Mouse (Mus musculus) neural tube, embryonic 11.5 days (tissue): ENCODE data around the gene Spag7. TPM values are rescaled to one million over a fixed set of nuclear protein-coding genes. Genes with fewer than 3 reads are reported as not detected.

Experiments
- ATAC-seq: fragments of 200-750 bp; cut with Nextera tagmentation; 2 replicates; pipeline ENCODE4 v1.8.0; 2017; ENCODE audit warnings: moderate number of reproducible peaks, mild to moderate bottlenecking, moderate TSS enrichment, moderate library complexity; ENCODE audit not compliant: insufficient read depth, low FRiP score, low TSS enrichment
- DNase-seq: peaks from one replicate; pipeline ENCODE4 v3.0.0-alpha.2; 2015; ENCODE audit warnings: low spot score
- H3K27ac ChIP-seq: fragments of 300-500 bp; sonication (generic); 2 replicates; pipeline ENCODE4 v1.5.1; 2014; ENCODE audit warnings: low read depth, mild to moderate bottlenecking, low read length
- H3K27me3 ChIP-seq: fragments of 300-500 bp; sonication (generic); 2 replicates; pipeline ENCODE4 v1.6.1; 2014; ENCODE audit warnings: mild to moderate bottlenecking, low read length, mixed read lengths; ENCODE audit not compliant: control insufficient read depth, insufficient read depth
- H3K36me3 ChIP-seq: fragments of 300-500 bp; sonication (generic); 2 replicates; pipeline ENCODE4 v1.6.1; 2014; ENCODE audit warnings: mild to moderate bottlenecking, low read length, moderate library complexity, mixed read lengths; ENCODE audit not compliant: control insufficient read depth, insufficient read depth
- H3K4me1 ChIP-seq: fragments of 300-500 bp; sonication (generic); 2 replicates; pipeline ENCODE4 v1.6.1; 2014; ENCODE audit warnings: low read length, mixed read lengths; ENCODE audit not compliant: control insufficient read depth, insufficient read depth
- H3K4me2 ChIP-seq: fragments of 300-500 bp; sonication (generic); 2 replicates; pipeline ENCODE4 v1.6.1; 2014; ENCODE audit warnings: low read depth, mild to moderate bottlenecking, moderate library complexity
- H3K4me3 ChIP-seq: fragments of 300-500 bp; sonication (generic); 2 replicates; pipeline ENCODE4 v1.5.1; 2014; ENCODE audit warnings: low read depth, low read length
- H3K9ac ChIP-seq: fragments of 300-500 bp; sonication (generic); 2 replicates; pipeline ENCODE4 v1.6.1; 2014; ENCODE audit warnings: mild to moderate bottlenecking, low read length
- H3K9me3 ChIP-seq: fragments of 300-500 bp; sonication (generic); 2 replicates; pipeline ENCODE4 v1.6.1; 2016; ENCODE audit warnings: low read length; ENCODE audit not compliant: control insufficient read depth
- WGBS: fragments of 180-500 bp; shearing (Covaris S2); extraction: QIAGEN DNeasy Blood & Tissue Kit; methylation state at CpG from one replicate; pipeline ENCODE4 v1.1.7; 2014; 5-methylcytosine and 5-hydroxymethylcytosine counted together
- polyA plus RNA-seq: library from polyadenylated mRNA; unstranded; fragments of >200 nt; fragmentation: Nextera tagmentation; extraction: Ambion mirVana; gene quantifications from 2 replicates; pipeline ENCODE4 v1.2.1, GENCODE M21; 2014

The Spag7 gene
- polyA plus RNA-seq, 1 experiment from 2014 or later, result 152 TPM

- no peaks in the 10 kb centered on the region for H3K9me3 ChIP-seq
- H3K4me3 ChIP-seq, result peak overlapping the region; percentile 94
- no peaks in the 10 kb centered on the region for H3K27me3 ChIP-seq
- H3K36me3 ChIP-seq, result peaks cover 5% of the 10 kb centered on the region; the same call in 1 of the 2 replicates
- H3K4me2 ChIP-seq, result peak overlapping the region; percentile 71
- H3K9ac ChIP-seq, result peak overlapping the region; percentile 92
- H3K27ac ChIP-seq, result no peak overlapping the region
- no peak for DNase-seq
- H3K4me1 ChIP-seq, result peaks cover 14% of the 10 kb centered on the region
- ATAC-seq, result no peak
- WGBS, result 9% methylated on average over 10 of the region's 10 CpGs
Observed at GRCm38 (mm10) chr11:70701221-70701955, 32.2 kb upstream of the Spag7 start.

- Histone ChIP-seq H3K4me1 (peaks cover 14% of the 10 kb centered on the region), H3K27ac (peak overlapping the region; percentile 79), H3K27me3 (no peaks in the 10 kb centered on the region), H3K4me3 (peak overlapping the region; percentile 94), H3K36me3 (0 out of 2 replicates have a peak, but pooled peaks cover 2% of the 10 kb centered on the region), H3K4me2 (peak overlapping the region; percentile 71), H3K9ac (peak overlapping the region; percentile 92), H3K9me3 (no peaks in the 10 kb centered on the region)
- 0% methylated on average over 28 of the region's 34 CpGs for WGBS
- peak; percentile 45; the same call in 1 of the 2 replicates for ATAC-seq
- peak; percentile 51 for DNase-seq
Observed at GRCm38 (mm10) chr11:70700613-70701012, 31.4 kb upstream of the Spag7 start.

- Histone ChIP-seq H3K27ac (peak within 1 kb of the TSS; percentile 79), H3K9ac (peak within 1 kb of the TSS; percentile 92), H3K36me3 (no peaks in the 10 kb centered on the region), H3K27me3 (no peaks in the 10 kb centered on the region), H3K9me3 (no peaks in the 10 kb centered on the region), H3K4me2 (peak within 1 kb of the TSS; percentile 71), H3K4me1 (peaks cover 14% of the 10 kb centered on the region), H3K4me3 (peak within 1 kb of the TSS; percentile 94)
- DNase-seq (peak; percentile 94), ATAC-seq (peak; percentile 91)
- WGBS, result 1% methylated on average over 41 of the region's 69 CpGs
Observed at GRCm38 (mm10) chr11:70699722-70700556, 30.7 kb upstream of the Spag7 start, which contains the start of the genes Inca1 and Kif1c. Gene Inca1, minus strand, starts transcription at chr11:70700155. Gene Kif1c, plus strand, starts transcription at chr11:70700548.

GRCm38 (mm10) chr11:70699051-70699450 lies 29.8 kb upstream of the Spag7 start:
- H3K27me3 ChIP-seq, result no peaks in the 10 kb centered on the region
- H3K4me3 ChIP-seq, result no peak overlapping the region
- no peak for ATAC-seq
- H3K4me1 ChIP-seq, result peaks cover 14% of the 10 kb centered on the region
- H3K4me2 ChIP-seq, result no peak overlapping the region
- no peak overlapping the region for H3K27ac ChIP-seq
- no peaks in the 10 kb centered on the region for H3K9me3 ChIP-seq
- no peak for DNase-seq
- H3K9ac ChIP-seq, result no peak overlapping the region
- no peaks in the 10 kb centered on the region for H3K36me3 ChIP-seq
- 68% methylated on average over 2 of the region's 2 CpGs for WGBS

- Histone ChIP-seq H3K27ac (no peak overlapping the region), H3K27me3 (no peaks in the 10 kb centered on the region), H3K9ac (no peak overlapping the region), H3K9me3 (no peaks in the 10 kb centered on the region), H3K4me1 (peaks cover 13% of the 10 kb centered on the region), H3K4me2 (no peak overlapping the region), H3K4me3 (no peak overlapping the region), H3K36me3 (no peaks in the 10 kb centered on the region)
- WGBS, result 80% methylated on average over 3 of the region's 3 CpGs
- ATAC-seq (no peak), DNase-seq (no peak)
Observed at GRCm38 (mm10) chr11:70697376-70697775, 28.2 kb upstream of the Spag7 start.

GRCm38 (mm10) chr11:70693504-70693903 lies 24.3 kb upstream of the Spag7 start:
- DNase-seq, result no peak
- Histone ChIP-seq H3K36me3 (no peaks in the 10 kb centered on the region), H3K27ac (no peak overlapping the region), H3K4me3 (no peak overlapping the region), H3K27me3 (no peaks in the 10 kb centered on the region), H3K4me1 (peaks cover 4% of the 10 kb centered on the region), H3K9ac (no peak overlapping the region), H3K4me2 (no peak overlapping the region), H3K9me3 (no peaks in the 10 kb centered on the region)
- ATAC-seq, result no peak
- 74% methylated on average over 3 of the region's 3 CpGs for WGBS

- DNase-seq, result no peak
- no peak overlapping the region for H3K4me2 ChIP-seq
- WGBS, result 66% methylated on average over 4 of the region's 4 CpGs
Observed at GRCm38 (mm10) chr11:70689578-70689977, 20.4 kb upstream of the Spag7 start.

GRCm38 (mm10) chr11:70688372-70688771 lies 19.2 kb upstream of the Spag7 start:
- WGBS, result 10% methylated on average over 8 of the region's 8 CpGs
- no peak for DNase-seq
- H3K27me3 ChIP-seq, result no peaks in the 10 kb centered on the region
- H3K36me3 ChIP-seq, result no peaks in the 10 kb centered on the region
- peak overlapping the region; percentile 87 for H3K4me2 ChIP-seq
- peak overlapping the region; percentile 70 for H3K9ac ChIP-seq
- no peak overlapping the region for H3K27ac ChIP-seq
- H3K9me3 ChIP-seq, result no peaks in the 10 kb centered on the region
- no peak for ATAC-seq
- H3K4me3 ChIP-seq, result peak overlapping the region; percentile 85
- H3K4me1 ChIP-seq, result peaks cover 12% of the 10 kb centered on the region

More at GRCm38 (mm10) chr11:70689578-70689977, 20.4 kb upstream of the Spag7 start:
- H3K27ac ChIP-seq, result no peak overlapping the region
- peaks cover 12% of the 10 kb centered on the region for H3K4me1 ChIP-seq
- no peaks in the 10 kb centered on the region for H3K27me3 ChIP-seq
- no peaks in the 10 kb centered on the region for H3K9me3 ChIP-seq
- no peak overlapping the region for H3K4me3 ChIP-seq
- ATAC-seq, result no peak
- H3K36me3 ChIP-seq, result no peaks in the 10 kb centered on the region
- H3K9ac ChIP-seq, result no peak overlapping the region
